Mouse (Mus musculus) embryo, embryonic 11.5 days (tissue): ENCODE results near the gene Ssc4d.
A peak's percentile ranks its signal among the peaks of the same experiment; 100 is the strongest.

ENCODE experiments used
- DNase-seq: peaks from one replicate; pipeline ENCODE4 v3.0.0-alpha.2; 2012; ENCODE audit warnings: low read depth, low spot score

The Ssc4d gene

GRCm38 (mm10) chr5:135974365-135974764, at the start of gene Ssc4d:
Gene Ssc4d (minus strand): TSS chr5:135974531.
- no peak for DNase-seq

GRCm38 (mm10) chr5:136019907-136020306, 45.6 kb upstream of the Ssc4d start:
- no peak for DNase-seq

GRCm38 (mm10) chr5:136018726-136019125, 44.4 kb upstream of the Ssc4d start:
- no peak for DNase-seq

- DNase-seq: no peak
These were observed 42.9 kb upstream of the Ssc4d start for GRCm38 (mm10) chr5:136017262-136017661.

GRCm38 (mm10) chr5:136016014-136016876, 41.9 kb upstream of the Ssc4d start:
- DNase-seq: no peak

- no peak for DNase-seq
These were observed 41.3 kb upstream of the Ssc4d start for GRCm38 (mm10) chr5:136015586-136015985.

- DNase-seq: no peak
These were observed 40.5 kb upstream of the Ssc4d start for GRCm38 (mm10) chr5:136014877-136015276.

GRCm38 (mm10) chr5:136007745-136008144, 33.4 kb upstream of the Ssc4d start:
- DNase-seq: no peak

- DNase-seq: no peak
These were observed 30.2 kb upstream of the Ssc4d start for GRCm38 (mm10) chr5:136004537-136004936.

- no peak for DNase-seq
These were observed 28.4 kb upstream of the Ssc4d start for GRCm38 (mm10) chr5:136002751-136003151.

GRCm38 (mm10) chr5:136002325-136002724, 28.0 kb upstream of the Ssc4d start:
- DNase-seq: no peak

- no peak for DNase-seq
These were observed 26.9 kb upstream of the Ssc4d start for GRCm38 (mm10) chr5:136001222-136001621.

- no peak for DNase-seq
These were observed 21.8 kb upstream of the Ssc4d start for GRCm38 (mm10) chr5:135996162-135996561.

GRCm38 (mm10) chr5:135994725-135995687, 20.7 kb upstream of the Ssc4d start, which contains the start of gene Dtx2:
Gene Dtx2 (plus strand): TSS chr5:135994800.
- DNase-seq: peak; percentile 81

GRCm38 (mm10) chr5:135994335-135994724, 20.0 kb upstream of the Ssc4d start:
- no peak for DNase-seq

GRCm38 (mm10) chr5:135993381-135993965, 19.1 kb upstream of the Ssc4d start:
- DNase-seq: no peak

- no peak for DNase-seq
These were observed 16.3 kb upstream of the Ssc4d start for GRCm38 (mm10) chr5:135990601-135991000.

GRCm38 (mm10) chr5:135987248-135987647, 12.9 kb upstream of the Ssc4d start:
- DNase-seq: no peak

GRCm38 (mm10) chr5:135984546-135985044, 10.3 kb upstream of the Ssc4d start:
- DNase-seq: no peak

- no peak for DNase-seq
These were observed 8.1 kb upstream of the Ssc4d start for GRCm38 (mm10) chr5:135982398-135982797.

GRCm38 (mm10) chr5:135979904-135980303, 5.6 kb upstream of the Ssc4d start, which contains the start of gene Zp3:
Gene Zp3 (plus strand): TSS chr5:135980099.
- DNase-seq: no peak

- DNase-seq: no peak
These were observed 5.0 kb upstream of the Ssc4d start for GRCm38 (mm10) chr5:135979381-135979780.
